Mouse (Mus musculus) lung, postnatal 36 days (tissue): ENCODE data around the gene Nxpe5.
A peak's percentile ranks its signal among the peaks of the same experiment; 100 is the strongest.

Experiments
- DNase-seq: peaks from one replicate; pipeline ENCODE4 v3.0.0; 2022; ENCODE audit warnings: mixed read lengths

Gene Nxpe5

DNA sequence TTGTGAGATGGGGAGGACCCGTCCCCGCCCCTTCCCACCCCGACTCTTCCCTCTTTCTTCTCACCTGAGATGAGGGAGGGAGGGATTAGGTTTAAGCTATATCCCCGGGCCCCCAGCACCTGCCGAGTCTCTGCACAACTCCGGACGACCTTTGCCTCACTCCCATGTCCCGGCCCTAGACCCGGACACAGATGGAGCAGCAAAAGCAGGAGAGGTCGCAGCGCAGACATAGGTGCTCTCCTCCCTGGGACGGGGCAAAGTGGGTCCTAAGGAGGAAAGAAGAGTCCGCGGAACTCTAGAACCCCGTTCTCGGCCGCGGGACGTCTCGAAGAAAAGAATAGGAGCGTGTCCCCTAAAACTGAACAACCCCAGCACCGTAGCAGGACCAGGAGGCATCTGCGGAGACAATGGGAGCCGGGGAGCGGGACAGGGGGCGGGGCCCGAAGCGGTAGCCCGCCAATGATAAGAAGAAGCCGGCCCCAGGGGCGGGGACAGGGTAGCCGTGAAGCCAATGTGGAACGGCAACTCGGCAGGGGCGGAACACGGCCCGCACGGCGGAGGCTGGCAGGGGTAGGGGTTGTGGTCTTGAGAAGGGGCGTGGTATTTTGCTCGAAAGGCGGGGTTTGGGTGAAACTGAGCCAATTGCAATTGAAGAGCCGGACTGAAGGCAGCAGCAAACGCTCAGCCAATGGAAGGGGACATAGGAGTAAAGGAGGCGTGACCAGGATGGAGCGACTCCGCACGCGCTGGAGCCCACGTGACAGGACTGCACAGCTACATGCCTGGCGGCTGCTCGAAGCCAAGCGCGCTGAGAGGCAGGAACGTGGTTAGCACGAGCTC is 54.1 kb downstream of the Nxpe5 start, which contains the start of the genes Gm43720, Gpc2 and Stag3:
Gene Gm43720, minus strand, starts transcription at position 374 of the 840 bp plus-strand sequence.
Gene Gpc2, minus strand, starts transcription at position 421 of the 840 bp plus-strand sequence.
Gene Stag3, plus strand, starts transcription at position 656 of the 840 bp plus-strand sequence.
- peak; percentile 87 for DNase-seq

DNA sequence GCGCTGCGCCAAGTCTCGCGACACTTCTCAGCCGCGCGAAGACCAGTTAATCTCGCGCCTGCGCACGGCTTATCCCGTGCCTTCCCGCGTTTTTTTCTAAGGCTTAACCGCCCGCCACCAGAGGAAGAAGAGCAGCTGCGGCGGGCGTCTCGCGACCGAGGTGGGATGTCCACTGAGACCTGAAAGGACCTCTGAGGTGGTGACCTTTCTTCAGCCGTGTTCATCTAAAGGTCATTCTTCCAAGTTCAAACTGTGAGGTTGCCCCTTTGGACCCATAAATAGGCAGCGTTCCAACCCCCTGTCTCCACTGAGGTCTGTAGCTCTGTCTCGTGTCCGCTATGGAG is 54.7 kb downstream of the Nxpe5 start:
- DNase-seq = no peak

DNA sequence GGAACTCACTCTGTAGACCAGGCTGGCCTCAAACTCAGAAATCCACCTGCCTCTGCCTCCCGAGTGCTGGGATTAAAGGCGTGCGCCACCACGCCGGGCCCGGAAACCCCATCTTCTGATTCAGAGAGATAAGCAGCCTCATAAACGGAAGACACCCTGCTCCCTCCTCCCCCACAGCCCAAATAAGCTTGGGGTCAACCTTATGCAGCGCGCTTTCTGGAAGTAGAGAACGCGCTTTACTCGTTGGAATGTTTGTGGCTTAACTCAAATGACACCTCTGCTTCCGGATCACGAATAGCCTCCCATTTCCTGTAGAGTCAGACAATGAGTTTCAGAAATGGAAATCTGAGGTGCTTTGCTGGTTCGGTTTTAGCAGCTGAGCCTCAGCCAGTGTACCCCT is 55.1 kb downstream of the Nxpe5 start:
- DNase-seq = no peak

DNA sequence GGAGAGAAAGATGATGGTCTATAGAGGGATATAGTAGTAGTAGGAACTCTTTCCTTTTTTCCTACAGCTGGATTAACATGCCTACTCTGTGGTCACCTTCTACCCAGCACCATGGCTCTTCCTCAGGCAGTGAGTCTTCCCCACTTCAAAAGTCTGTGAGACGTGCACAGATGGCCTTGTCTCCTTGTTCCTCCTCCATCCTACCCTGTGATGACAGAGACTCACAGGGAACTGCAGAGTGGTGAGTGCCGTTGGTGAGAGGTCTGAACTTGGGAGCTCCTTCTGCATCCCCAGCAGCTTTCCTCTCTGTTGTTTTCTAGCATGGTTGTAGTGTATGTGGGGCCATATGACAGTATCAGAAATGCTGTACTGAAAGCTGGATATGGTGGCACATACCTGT is 56.1 kb downstream of the Nxpe5 start:
- no peak for DNase-seq

DNA sequence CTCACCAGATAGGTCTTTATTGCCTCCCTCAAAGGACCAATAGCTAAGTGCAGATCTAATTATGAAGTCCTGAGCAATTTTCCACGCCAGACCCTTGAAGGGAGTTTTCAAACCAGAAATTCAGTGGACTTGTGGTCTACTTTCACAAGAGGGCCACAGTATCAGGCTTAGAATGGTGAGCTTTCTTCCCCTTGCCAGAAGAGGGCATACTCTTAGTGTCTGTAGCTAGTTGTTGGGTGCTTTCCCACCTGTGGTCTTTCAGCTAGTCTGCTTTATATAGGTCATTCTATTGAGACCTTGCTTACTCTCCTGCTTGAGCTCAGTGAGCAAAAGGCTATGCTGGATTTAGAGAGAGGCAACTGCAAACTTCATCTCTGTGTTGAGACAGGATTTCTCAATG is 57.8 kb downstream of the Nxpe5 start:
- no peak for DNase-seq

DNA sequence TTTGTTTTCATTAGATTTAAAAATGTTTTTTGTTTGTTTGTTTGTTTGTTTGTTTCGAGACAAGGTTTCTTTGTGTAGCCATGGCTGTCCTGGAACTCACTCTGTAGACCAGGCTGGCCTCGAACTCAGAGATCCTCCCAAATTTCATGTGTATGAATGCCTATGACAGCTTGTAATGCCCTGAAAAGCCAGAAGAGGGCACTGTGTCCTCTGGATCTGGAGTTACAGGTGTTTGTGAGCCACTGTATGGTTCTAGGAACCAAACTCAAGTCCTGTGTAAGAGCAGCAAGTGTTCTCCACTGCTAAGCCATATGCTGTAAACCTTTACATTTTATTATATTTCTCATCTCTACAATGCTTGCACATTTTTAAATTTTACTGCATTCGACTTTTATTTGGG is 62.2 kb downstream of the Nxpe5 start:
- DNase-seq = no peak

DNA sequence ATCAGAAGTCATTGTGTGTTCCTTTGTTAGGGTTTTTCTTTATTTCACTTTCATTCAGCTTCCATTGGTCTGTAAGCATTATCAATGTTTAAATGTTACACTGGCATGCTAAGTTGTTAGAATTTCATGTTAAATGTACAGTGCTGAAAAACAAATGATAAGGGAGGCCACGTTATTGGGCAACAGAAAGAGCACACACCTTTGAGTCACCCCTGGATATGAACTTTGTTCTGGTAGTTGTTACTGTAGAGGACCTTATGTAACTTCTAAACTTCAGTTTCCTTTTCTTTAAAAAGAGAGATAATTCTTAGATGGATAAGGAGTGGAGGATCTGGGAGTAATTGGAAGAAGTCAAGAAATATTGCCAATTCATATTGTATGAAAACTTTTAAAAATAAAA is 65.9 kb downstream of the Nxpe5 start:
- no peak for DNase-seq

DNA sequence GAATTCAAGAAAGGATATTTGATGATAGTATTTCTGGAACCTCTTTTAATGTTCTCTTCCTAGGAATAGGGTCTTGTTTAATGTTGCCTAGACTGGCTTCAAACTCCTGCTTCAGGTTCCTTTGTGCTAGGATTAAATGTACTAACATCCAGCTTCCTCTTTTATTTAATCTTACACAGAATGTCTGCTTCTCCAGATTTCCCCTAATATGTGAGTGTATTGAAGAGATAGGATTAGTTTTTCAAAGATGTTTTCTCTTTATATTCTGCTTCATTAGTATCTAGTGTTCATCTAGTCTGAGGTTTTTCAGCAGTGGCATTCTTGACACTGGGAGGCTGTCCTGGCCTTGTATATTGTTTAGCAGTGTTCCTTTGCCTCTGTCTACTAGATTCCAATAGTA is 68.5 kb downstream of the Nxpe5 start:
- no peak for DNase-seq

DNA sequence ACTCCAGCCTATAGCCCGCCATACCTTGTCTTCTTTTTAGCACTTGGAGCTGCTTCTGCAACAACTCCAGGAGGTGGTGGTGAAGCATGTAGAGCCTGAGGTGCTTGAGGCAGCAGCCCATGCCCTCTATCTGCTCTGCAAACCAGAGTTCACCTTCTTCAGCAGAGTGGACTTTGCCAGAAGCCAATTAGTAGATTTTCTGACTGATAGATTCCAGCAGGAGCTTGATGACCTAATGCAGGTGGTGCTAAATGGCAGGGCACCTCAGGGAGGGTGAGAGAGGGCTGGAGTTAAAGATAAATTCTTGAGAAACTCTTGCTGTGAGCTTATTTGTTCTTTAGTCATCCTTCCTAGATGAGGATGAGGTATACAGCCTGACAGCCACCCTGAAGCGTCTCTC is 73.9 kb downstream of the Nxpe5 start:
- DNase-seq = no peak
